ENCODE assay signal across 8 mouse cellular contexts in genomic region chr15:98933833-98934216, GRCm38 (mm10). TPM values are rescaled to one million over a fixed set of nuclear protein-coding genes. Genes with fewer than 3 reads are reported as not detected.
DNase-seq lines count a peak whose midpoint lies in the region; ATAC-seq and TF ChIP-seq lines count a peak whose summit lies in the region.

No protein-coding gene starts in this region.

- peaks cover 9% of the 10 kb centered on the region; the same call in 1 of the 2 replicates for H3K36me3 ChIP-seq in intestine, postnatal 0 days (ENCODE audit: control insufficient read depth, insufficient read depth)
- H3K36me3 ChIP-seq in midbrain, embryonic 10.5 days: peaks cover 25% of the 10 kb centered on the region

- peak overlapping the region; percentile 66 for H3K4me3 ChIP-seq in intestine, postnatal 0 days (ENCODE audit: low read depth, low read length)
- H3K4me3 ChIP-seq in midbrain, embryonic 10.5 days: peak overlapping the region; percentile 90

- peak; percentile 96 for DNase-seq in adrenal gland, postnatal 10 days
- peak; percentile 95 for DNase-seq in embryo, embryonic 9.5 days (ENCODE audit: extremely low spot score)
- DNase-seq in gastrocnemius, postnatal 4 days (ENCODE audit: low spot score in 2 of 2): peak; percentile 93 to 97
- DNase-seq in left cerebral cortex, postnatal 36 days (ENCODE audit: low spot score in 2 of 2): peak; percentile 95
- DNase-seq in midbrain, embryonic 10.5 days (ENCODE audit: low spot score): peak; percentile 96
- DNase-seq in right cerebral cortex, postnatal 36 days (ENCODE audit: low spot score in 2 of 2): peak; percentile 92 to 95
- DNase-seq in urinary bladder, postnatal 4 days (ENCODE audit: low spot score in 2 of 2): peak; percentile 92 to 96

- intact Hi-C loops in left cerebral cortex, postnatal 36 days (cut with DNase I): loop anchor here (1.0 to 5.0 kb wide), 3 partner anchors 19 to 62 kb away; partner anchors contain the start of genes Gm49450, Kmt2d and Tuba1a

- peak overlapping the region; percentile 52 for H3K9ac ChIP-seq in intestine, postnatal 0 days (ENCODE audit: low read depth, low read length)

- ATAC-seq in intestine, postnatal 0 days: peak; percentile 85

- no peaks in the 10 kb centered on the region for H3K27me3 ChIP-seq in intestine, postnatal 0 days (replicated peaks; ENCODE audit: control insufficient read depth, insufficient read depth, low read length)
- H3K27me3 ChIP-seq in midbrain, embryonic 10.5 days (ENCODE audit: low read depth, poor library complexity, severe bottlenecking): no peaks in the 10 kb centered on the region

- no peak for TF ChIP-seq CTCF in intestine, postnatal 0 days (IDR thresholded peaks at IDR 0.05; ENCODE audit: low read depth)

- H3K27ac ChIP-seq in intestine, postnatal 0 days (ENCODE audit: low read depth, low read length): peak overlapping the region; percentile 70
- peak overlapping the region; percentile 99 for H3K27ac ChIP-seq in midbrain, embryonic 10.5 days (replicated peaks)

- peaks cover 4% of the 10 kb centered on the region; the same call in 1 of the 2 replicates for H3K4me1 ChIP-seq in intestine, postnatal 0 days (replicated peaks; ENCODE audit: control insufficient read depth, insufficient read depth, low read length)
- H3K4me1 ChIP-seq in midbrain, embryonic 10.5 days: peaks cover 35% of the 10 kb centered on the region

- no peaks in the 10 kb centered on the region for H3K9me3 ChIP-seq in intestine, postnatal 0 days (ENCODE audit: control insufficient read depth)
- H3K9me3 ChIP-seq in midbrain, embryonic 10.5 days (replicated peaks): no peaks in the 10 kb centered on the region

- H3K4me2 ChIP-seq in intestine, postnatal 0 days (replicated peaks; ENCODE audit: low read depth): peak overlapping the region; percentile 76

- WGBS in intestine, postnatal 0 days: under 1% methylated on average over 35 of the region's 35 CpGs
- WGBS in midbrain, embryonic 10.5 days: under 1% methylated on average over 35 of the region's 35 CpGs

RNA-seq across cellular contexts. Expression of gene Tuba1b, which starts 0.5 kb away (rescaled TPM):
- 100 to 1,000 TPM; 329 to 414 TPM for total RNA-seq in adrenal gland, postnatal 10 days (2021)
- 100 to 1,000 TPM; 402 to 455 TPM for total RNA-seq in gastrocnemius, postnatal 4 days (2021)
- polyA plus RNA-seq in intestine, postnatal 0 days (2015; fragmentation: Nextera tagmentation; extraction: Ambion mirVana): 391 and 435 TPM in 2 replicates
- total RNA-seq in left cerebral cortex, postnatal 36 days (2021): 100 to 1,000 TPM; 509 to 602 TPM
- polyA plus RNA-seq in midbrain, embryonic 10.5 days (2016; fragmentation: Nextera tagmentation; extraction: Ambion mirVana): 2,448 and 2,588 TPM in 2 replicates

RNA-seq across cellular contexts. Expression of gene Lmbr1l, which starts 15.8 kb away (rescaled TPM):
- 10 to 100 TPM; 17.7 to 27.7 TPM for total RNA-seq in adrenal gland, postnatal 10 days (2021)
- 10 to 100 TPM; 16.9 to 19.8 TPM for total RNA-seq in gastrocnemius, postnatal 4 days (2021)
- polyA plus RNA-seq in intestine, postnatal 0 days (2015; fragmentation: Nextera tagmentation; extraction: Ambion mirVana): 27.0 and 30.6 TPM in 2 replicates
- total RNA-seq in left cerebral cortex, postnatal 36 days (2021): 10 to 100 TPM; 12.6 to 16.6 TPM
- polyA plus RNA-seq in midbrain, embryonic 10.5 days (2016; fragmentation: Nextera tagmentation; extraction: Ambion mirVana): 24.7 and 28.6 TPM in 2 replicates

RNA-seq across cellular contexts. Expression of gene Gm49450, which starts 19.5 kb away (rescaled TPM):
- total RNA-seq in adrenal gland, postnatal 10 days (2021): not detected
- total RNA-seq in gastrocnemius, postnatal 4 days (2021): not detected
- polyA plus RNA-seq in intestine, postnatal 0 days (2015; fragmentation: Nextera tagmentation; extraction: Ambion mirVana): not detected in 2 replicates
- total RNA-seq in left cerebral cortex, postnatal 36 days (2021): not detected
- not detected in 2 replicates for polyA plus RNA-seq in midbrain, embryonic 10.5 days (2016; fragmentation: Nextera tagmentation; extraction: Ambion mirVana)

RNA-seq across cellular contexts. Expression of gene Tuba1a, which starts 19.7 kb away (rescaled TPM):
- 100 to 1,000 TPM; 202 to 313 TPM for total RNA-seq in adrenal gland, postnatal 10 days (2021)
- 100 to 1,000 TPM; 355 to 415 TPM for total RNA-seq in gastrocnemius, postnatal 4 days (2021)
- 457 and 503 TPM in 2 replicates for polyA plus RNA-seq in intestine, postnatal 0 days (2015; fragmentation: Nextera tagmentation; extraction: Ambion mirVana)
- 1,000 to 10,000 TPM in 1 of 2 experiments, 100 to 1,000 TPM in 1; 932 to 1,107 TPM for total RNA-seq in left cerebral cortex, postnatal 36 days (2021)
- 4,467 and 6,520 TPM in 2 replicates for polyA plus RNA-seq in midbrain, embryonic 10.5 days (2016; fragmentation: Nextera tagmentation; extraction: Ambion mirVana)

RNA-seq across cellular contexts. Expression of gene Dhh, which starts 35.5 kb away (rescaled TPM):
- 1 to 10 TPM; 2.6 to 3.2 TPM for total RNA-seq in adrenal gland, postnatal 10 days (2021)
- total RNA-seq in gastrocnemius, postnatal 4 days (2021): 1 to 10 TPM; 5.0 to 7.8 TPM
- polyA plus RNA-seq in intestine, postnatal 0 days (2015; fragmentation: Nextera tagmentation; extraction: Ambion mirVana): 0.88 and 0.93 TPM in 2 replicates
- under 1 TPM in 1 of 2 experiments, not detected in 1; 0.35 TPM for total RNA-seq in left cerebral cortex, postnatal 36 days (2021)
- polyA plus RNA-seq in midbrain, embryonic 10.5 days (2016; fragmentation: Nextera tagmentation; extraction: Ambion mirVana): 0.27 and 0.58 TPM in 2 replicates

Comparison
In these comparisons a context has a peak if more than half of its experiments do, and no peak if none do; other contexts are left out.
1. Peak in every context shown above with its lines: DNase-seq, ATAC-seq, H3K4me3 ChIP-seq and H3K27ac ChIP-seq.